Mouse (Mus musculus) megakaryocyte, embryonic 14.5 days (primary cell): ENCODE measurements around the gene Uspl1.

ENCODE experiments used
- FLI1 ChIP-seq: IDR thresholded peaks from 2 replicates; pipeline ENCODE4 v1.6.1; 2012; ENCODE audit warnings: low read length, inconsistent platforms, mixed read lengths
- GATA1 ChIP-seq: IDR thresholded peaks from 3 replicates; pipeline ENCODE4 v1.6.1; 2012; ENCODE audit warnings: mixed read lengths, low read length, inconsistent platforms, borderline replicate concordance

- TF ChIP-seq GATA1 (no peak), FLI1 (no peak)
Measured at GRCm38 (mm10) chr5:149137447-149137846, 46.7 kb upstream of the Uspl1 start.
